Mouse (Mus musculus) kidney, postnatal 0 days (tissue): ENCODE results near the gene Eif2ak3. TPM values are rescaled to one million over a fixed set of nuclear protein-coding genes. Genes with fewer than 3 reads are reported as not detected.

Source experiments
- ATAC-seq: fragments of 200-750 bp; cut with Nextera tagmentation; replicated peaks from 2 replicates; pipeline ENCODE4 v1.8.0; 2017; ENCODE audit warnings: low read depth, moderate number of reproducible peaks, moderate TSS enrichment, moderate library complexity; ENCODE audit not compliant: low FRiP score
- DNase-seq: peaks from one replicate; pipeline ENCODE4 v3.0.0-alpha.2; 2016; ENCODE audit warnings: low spot score
- H3K27ac ChIP-seq: fragments of 300-500 bp; sonication (generic); 2 replicates; pipeline ENCODE4 v1.5.1; 2014; ENCODE audit warnings: mild to moderate bottlenecking
- H3K27me3 ChIP-seq: fragments of 300-500 bp; sonication (generic); 2 replicates; pipeline ENCODE4 v1.6.1; 2014; ENCODE audit warnings: low read length, mixed read lengths; ENCODE audit not compliant: insufficient read depth
- H3K36me3 ChIP-seq: fragments of 300-500 bp; sonication (generic); 2 replicates; pipeline ENCODE4 v1.6.1; 2014; ENCODE audit warnings: low read length, mixed read lengths; ENCODE audit not compliant: insufficient read depth
- H3K4me1 ChIP-seq: fragments of 300-500 bp; sonication (generic); replicated peaks from 2 replicates; pipeline ENCODE4 v1.6.1; 2014; ENCODE audit warnings: antibody characterized with exemption, low read length, mixed read lengths; ENCODE audit not compliant: insufficient read depth
- H3K4me2 ChIP-seq: fragments of 300-500 bp; sonication (generic); 2 replicates; pipeline ENCODE4 v1.6.1; 2014; ENCODE audit warnings: mild to moderate bottlenecking, low read length, moderate library complexity, mixed read lengths
- H3K4me3 ChIP-seq: fragments of 300-500 bp; sonication (generic); replicated peaks from 2 replicates; pipeline ENCODE4 v1.5.1; 2014; ENCODE audit warnings: low read depth, low read length
- H3K9ac ChIP-seq: fragments of 300-500 bp; sonication (generic); 2 replicates; pipeline ENCODE4 v1.6.1; 2014; ENCODE audit warnings: low read depth, low read length
- H3K9me3 ChIP-seq: fragments of 300-500 bp; sonication (generic); replicated peaks from 2 replicates; pipeline ENCODE4 v1.6.1; 2016; ENCODE audit warnings: low read length, inconsistent platforms, mixed read lengths
- CTCF ChIP-seq: IDR thresholded peaks from 2 replicates; pipeline ENCODE4 v1.5.1; 2016; ENCODE audit warnings: antibody characterized with exemption, low read depth, mild to moderate bottlenecking, moderate library complexity
- WGBS: fragments of 180-500 bp; shearing (Covaris S2); extraction: QIAGEN DNeasy Blood & Tissue Kit; methylation state at CpG from one replicate; pipeline ENCODE4 v1.1.7; 2014; 5-methylcytosine and 5-hydroxymethylcytosine counted together
- polyA plus RNA-seq: library from polyadenylated mRNA; unstranded; fragments of >200 nt; fragmentation: Nextera tagmentation; extraction: Ambion mirVana; gene quantifications from 2 replicates; pipeline ENCODE4 v1.2.1, GENCODE M21; 2015

The Eif2ak3 gene
- polyA plus RNA-seq, 1 experiment from 2014 or later = 12.5 TPM

GRCm38 (mm10) chr6:70910285-70910684, 66.0 kb downstream of the Eif2ak3 start:
- Histone ChIP-seq H3K27ac (no peak overlapping the region), H3K4me3 (no peak overlapping the region), H3K9me3 (no peaks in the 10 kb centered on the region), H3K27me3 (0 out of 2 replicates have a peak, but pooled peaks cover 3% of the 10 kb centered on the region), H3K9ac (no peak overlapping the region), H3K4me2 (no peak overlapping the region), H3K4me1 (no peaks in the 10 kb centered on the region), H3K36me3 (peaks cover 7% of the 10 kb centered on the region; the same call in 1 of the 2 replicates)
- no peak for TF ChIP-seq CTCF
- DNase-seq (no peak), ATAC-seq (no peak)
- WGBS = 70% methylated on average over 4 of the region's 4 CpGs

GRCm38 (mm10) chr6:70911668-70912395, 67.5 kb downstream of the Eif2ak3 start:
- no peaks in the 10 kb centered on the region for H3K36me3 ChIP-seq
- H3K9ac ChIP-seq = no peak overlapping the region
- 8% methylated on average over 20 of the region's 20 CpGs for WGBS
- H3K27ac ChIP-seq = no peak overlapping the region
- peak; percentile 59; the same call in 1 of the 2 replicates for ATAC-seq
- peak overlapping the region; percentile 42 for H3K4me2 ChIP-seq
- H3K9me3 ChIP-seq = no peaks in the 10 kb centered on the region
- no peak for TF ChIP-seq CTCF
- 0 out of 2 replicates have a peak, but pooled peaks cover 3% of the 10 kb centered on the region for H3K27me3 ChIP-seq
- H3K4me1 ChIP-seq = no peaks in the 10 kb centered on the region
- no peak overlapping the region for H3K4me3 ChIP-seq
- peak; percentile 9 for DNase-seq

- DNase-seq = no peak
- H3K4me3 ChIP-seq = no peak overlapping the region
- H3K4me2 ChIP-seq = 0 out of 2 replicates have a peak overlapping the region, but pooled peaks have one; percentile 42
- no peak overlapping the region for H3K27ac ChIP-seq
- no peak for TF ChIP-seq CTCF
- H3K27me3 ChIP-seq = 0 out of 2 replicates have a peak, but pooled peaks cover 3% of the 10 kb centered on the region
- no peak overlapping the region for H3K9ac ChIP-seq
- 69% methylated on average over 7 of the region's 7 CpGs for WGBS
- no peaks in the 10 kb centered on the region for H3K9me3 ChIP-seq
- ATAC-seq = no peak
- H3K4me1 ChIP-seq = no peaks in the 10 kb centered on the region
- no peaks in the 10 kb centered on the region for H3K36me3 ChIP-seq
Observed at GRCm38 (mm10) chr6:70912396-70912765, 68.1 kb downstream of the Eif2ak3 start.

DNA sequence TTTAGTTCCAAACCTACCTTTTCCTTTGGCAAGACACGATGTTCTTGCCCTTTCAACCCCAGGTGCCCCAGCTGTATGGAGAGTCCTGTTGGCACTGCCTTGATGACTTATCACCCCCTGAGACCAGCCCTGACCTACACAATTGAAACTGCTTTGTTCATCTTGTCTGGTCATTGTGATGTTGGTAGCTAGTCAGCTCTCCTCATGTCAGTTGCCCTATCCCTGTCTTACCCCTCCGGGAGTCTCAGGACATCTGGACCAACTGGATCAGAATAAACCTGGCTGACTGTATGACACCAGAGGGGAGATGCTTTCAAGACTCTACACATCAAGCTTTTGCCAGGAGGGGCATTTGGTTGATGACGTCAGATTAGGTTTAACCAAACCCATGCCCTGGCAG, 74.5 kb downstream of the Eif2ak3 start, which contains the start of gene Tex37:
TSS of gene Tex37 (minus strand) at position 101 of the 400 bp plus-strand sequence.
- Histone ChIP-seq H3K4me1 (0 out of 2 replicates have a peak, but pooled peaks cover 4% of the 10 kb centered on the region), H3K27me3 (no peaks in the 10 kb centered on the region), H3K9me3 (no peaks in the 10 kb centered on the region), H3K36me3 (no peaks in the 10 kb centered on the region), H3K9ac (no peak within 1 kb of the TSS), H3K4me3 (no peak within 1 kb of the TSS), H3K4me2 (no peak within 1 kb of the TSS), H3K27ac (no peak within 1 kb of the TSS)
- DNase-seq = no peak
- 93% methylated on average over 3 of the region's 3 CpGs for WGBS
- TF ChIP-seq CTCF = no peak
- ATAC-seq = no peak

- ATAC-seq (no peak), DNase-seq (peak; percentile 56)
- H3K9me3 ChIP-seq = no peaks in the 10 kb centered on the region
- TF ChIP-seq CTCF = peak; percentile 79
- H3K4me2 ChIP-seq = peak overlapping the region; percentile 49; the same call in 1 of the 2 replicates
- 0 out of 2 replicates have a peak, but pooled peaks cover 4% of the 10 kb centered on the region for H3K4me1 ChIP-seq
- no peaks in the 10 kb centered on the region for H3K27me3 ChIP-seq
- no peak overlapping the region for H3K4me3 ChIP-seq
- H3K36me3 ChIP-seq = no peaks in the 10 kb centered on the region
- 4% methylated on average over 22 of the region's 22 CpGs for WGBS
- no peak overlapping the region for H3K9ac ChIP-seq
- no peak overlapping the region for H3K27ac ChIP-seq
Observed at GRCm38 (mm10) chr6:70921274-70922074, 77.2 kb downstream of the Eif2ak3 start.

GRCm38 (mm10) chr6:70931801-70932200, 87.5 kb downstream of the Eif2ak3 start:
- Histone ChIP-seq H3K9ac (no peak overlapping the region), H3K9me3 (no peaks in the 10 kb centered on the region), H3K27ac (no peak overlapping the region), H3K4me2 (no peak overlapping the region), H3K27me3 (no peaks in the 10 kb centered on the region), H3K4me3 (no peak overlapping the region), H3K36me3 (no peaks in the 10 kb centered on the region), H3K4me1 (no peaks in the 10 kb centered on the region)
- no peak for DNase-seq
- no peak for ATAC-seq
- TF ChIP-seq CTCF = no peak
- WGBS = 95% methylated on average over 2 of the region's 2 CpGs
